8 mouse cellular contexts compared by ENCODE assay signal in the genomic region with DNA sequence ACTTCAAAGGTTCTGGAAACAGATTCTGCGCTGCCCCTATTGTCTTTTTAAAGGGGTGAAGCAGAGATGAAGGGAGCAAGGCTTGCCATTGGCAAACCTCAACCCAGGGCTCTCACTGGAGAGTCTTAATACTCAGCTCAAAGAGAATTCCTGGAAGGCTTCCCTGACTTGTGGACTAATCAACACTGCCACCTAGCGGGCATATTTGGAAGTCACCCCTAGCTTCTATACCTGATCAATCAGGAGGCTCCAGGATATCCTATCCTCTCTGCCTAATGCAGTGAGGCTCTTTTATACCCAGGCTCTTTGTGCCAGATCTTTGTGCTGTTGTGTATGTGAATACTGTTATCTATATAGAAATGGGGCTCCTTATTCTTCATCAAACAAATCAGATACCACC. TPM values are rescaled to one million over a fixed set of nuclear protein-coding genes. Genes with fewer than 3 reads are reported as not detected.
DNase-seq lines count a peak whose midpoint lies in the region; ATAC-seq lines count a peak whose summit lies in the region.

No protein-coding gene starts in this region.

- no peaks in the 10 kb centered on the region for H3K27me3 ChIP-seq in hindbrain, embryonic 15.5 days

- no peak overlapping the region for H3K4me3 ChIP-seq in hindbrain, embryonic 15.5 days

- 2% methylated on average over 2 of the region's 2 CpGs for WGBS in hindbrain, embryonic 15.5 days

- no peaks in the 10 kb centered on the region for H3K36me3 ChIP-seq in hindbrain, embryonic 15.5 days

- no peak overlapping the region for H3K4me2 ChIP-seq in hindbrain, embryonic 15.5 days

- H3K27ac ChIP-seq in hindbrain, embryonic 15.5 days (replicated peaks) = no peak overlapping the region

- H3K9me3 ChIP-seq in hindbrain, embryonic 15.5 days = no peaks in the 10 kb centered on the region

- DNase-seq in T-cell, adult 2 months (ENCODE audit: low spot score) = peak; percentile 35
- DNase-seq in cerebellum, adult 8-10 months = peak; percentile 81
- peak; percentile 61 to 95 for DNase-seq in frontal cortex, adult 2 months (ENCODE audit: extremely low spot score in 1 of 2, low spot score in 1 of 2)
- peak; percentile 76 to 95 for DNase-seq in layer of hippocampus, postnatal 25 days (ENCODE audit: extremely low spot score in 1 of 2, low spot score in 1 of 2)
- DNase-seq in lung, postnatal 4 days = peak; percentile 27 to 73
- peak; percentile 73 for DNase-seq in right cerebral cortex, adult 18-20 months
- DNase-seq in urinary bladder, postnatal 25 days (ENCODE audit: low spot score) = peak; percentile 70

- H3K9ac ChIP-seq in hindbrain, embryonic 15.5 days = no peak overlapping the region

- H3K4me1 ChIP-seq in hindbrain, embryonic 15.5 days (replicated peaks) = no peaks in the 10 kb centered on the region

- ATAC-seq in hindbrain, embryonic 15.5 days (ENCODE audit: low FRiP score, low read depth) = peak; percentile 78

RNA-seq across cellular contexts. Expression of a gene that starts 28.0 kb away (rescaled TPM):
- polyA plus RNA-seq in frontal cortex, adult 2 months (2012; rRNA removed) = 8.3 and 8.9 TPM in 2 replicates
- 3.2 and 5.5 TPM in 2 replicates for polyA plus RNA-seq in hindbrain, embryonic 15.5 days (2015; fragmentation: Nextera tagmentation; extraction: Ambion mirVana)
- total RNA-seq in layer of hippocampus, postnatal 25 days (2021) = 10 to 100 TPM; 12.9 to 13.7 TPM

Comparison
In these comparisons a context has a peak if more than half of its experiments do, and no peak if none do; other contexts are left out.
1. DNase-seq: peak in every context shown above with its lines; median percentile 86 in layer of hippocampus, postnatal 25 days; 81 in cerebellum, adult 8-10 months; 78 in frontal cortex, adult 2 months; 73 in right cerebral cortex, adult 18-20 months; 70 in urinary bladder, postnatal 25 days; 50 in lung, postnatal 4 days; 35 in T-cell, adult 2 months.